Mouse (Mus musculus): ENCODE results near the gene Vps37b.

Vps37b gene

DNA sequence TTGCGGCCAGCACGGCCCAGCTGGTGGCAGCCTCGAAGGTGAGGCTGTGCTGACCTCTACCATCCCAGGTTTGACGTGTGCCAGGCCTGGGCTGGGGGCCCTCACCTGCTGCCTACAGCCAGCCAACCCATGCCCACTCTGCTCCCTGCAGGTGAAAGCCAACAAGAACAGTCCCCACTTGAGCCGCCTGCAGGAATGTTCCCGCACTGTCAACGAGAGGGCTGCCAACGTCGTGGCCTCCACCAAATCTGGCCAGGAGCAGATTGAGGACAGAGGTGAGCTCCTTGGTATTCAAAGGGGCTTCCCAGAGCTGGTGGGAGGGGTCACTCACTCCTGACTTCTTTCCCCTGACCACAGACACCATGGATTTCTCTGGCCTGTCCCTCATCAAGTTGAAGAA lies 30.8 kb downstream of the Vps37b start:
- no peak for DNase-seq (ENCODE audit: low read depth, low spot score)

DNA sequence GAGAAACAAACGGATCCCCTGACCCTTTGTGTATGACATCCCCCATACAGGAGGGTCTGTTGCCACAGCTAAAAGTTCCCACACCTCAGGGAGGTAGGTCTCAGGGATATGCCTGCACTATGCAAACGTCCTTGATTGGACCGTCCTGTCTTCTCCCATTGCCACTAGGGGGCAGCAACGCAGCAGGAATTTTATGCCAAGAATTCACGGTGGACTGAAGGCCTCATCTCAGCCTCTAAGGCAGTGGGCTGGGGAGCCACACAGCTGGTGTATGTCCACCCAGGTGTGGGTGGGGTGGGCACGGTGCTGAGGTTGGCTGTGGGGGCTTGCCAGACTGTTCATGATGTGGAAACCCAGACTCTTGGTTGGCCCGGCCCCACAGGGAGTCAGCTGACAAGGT lies 31.2 kb downstream of the Vps37b start:
- peak; percentile 88 for DNase-seq (ENCODE audit: low read depth, low spot score)

GRCm38 (mm10) chr5:123998370-123998769 lies 33.7 kb downstream of the Vps37b start:
- no peak for DNase-seq (ENCODE audit: low read depth, low spot score)

DNA sequence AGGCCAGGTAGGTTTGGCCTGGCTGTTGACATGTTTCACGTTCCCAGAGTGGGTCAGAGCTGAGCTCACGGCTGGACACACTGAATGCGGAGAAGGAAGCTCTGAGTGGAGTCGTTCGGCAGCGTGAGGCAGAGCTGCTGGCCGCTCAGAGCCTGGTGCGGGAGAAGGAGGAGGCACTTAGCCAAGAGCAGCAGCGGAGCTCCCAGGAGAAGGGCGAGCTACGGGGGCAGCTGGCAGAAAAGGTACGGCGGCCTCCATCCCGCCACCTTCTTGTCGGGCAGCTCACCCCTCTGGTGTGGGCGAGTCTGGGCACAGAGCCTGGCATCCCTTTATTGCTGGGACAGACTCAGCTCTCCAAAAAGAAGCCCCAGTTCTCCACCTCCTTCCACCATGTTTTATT lies 34.3 kb downstream of the Vps37b start:
- DNase-seq (ENCODE audit: low read depth, low spot score): no peak

DNA sequence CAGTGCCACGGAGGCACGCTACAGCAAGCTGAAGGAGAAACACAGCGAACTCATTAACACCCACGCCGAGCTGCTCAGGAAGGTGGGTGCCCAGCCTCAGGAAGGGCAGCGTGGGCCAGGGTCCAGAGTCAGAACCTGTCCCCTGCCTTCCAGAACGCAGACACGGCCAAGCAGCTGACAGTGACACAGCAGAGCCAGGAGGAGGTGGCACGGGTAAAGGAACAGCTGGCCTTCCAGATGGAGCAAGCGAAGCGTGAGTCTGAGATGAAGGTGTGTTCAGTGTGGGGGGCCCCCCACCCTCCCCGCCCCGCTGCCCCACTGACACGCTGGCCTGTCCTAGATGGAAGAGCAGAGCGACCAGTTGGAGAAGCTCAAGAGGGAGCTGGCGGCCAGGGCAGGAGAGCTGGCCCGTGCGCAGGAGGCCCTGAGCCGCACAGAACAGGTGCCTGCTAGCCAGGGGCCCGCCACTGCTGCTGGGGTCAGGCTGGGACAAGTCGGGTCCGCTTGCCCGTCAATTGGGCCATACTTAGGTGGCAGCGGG lies 34.8 kb downstream of the Vps37b start:
- DNase-seq (ENCODE audit: low read depth, low spot score): no peak

DNA sequence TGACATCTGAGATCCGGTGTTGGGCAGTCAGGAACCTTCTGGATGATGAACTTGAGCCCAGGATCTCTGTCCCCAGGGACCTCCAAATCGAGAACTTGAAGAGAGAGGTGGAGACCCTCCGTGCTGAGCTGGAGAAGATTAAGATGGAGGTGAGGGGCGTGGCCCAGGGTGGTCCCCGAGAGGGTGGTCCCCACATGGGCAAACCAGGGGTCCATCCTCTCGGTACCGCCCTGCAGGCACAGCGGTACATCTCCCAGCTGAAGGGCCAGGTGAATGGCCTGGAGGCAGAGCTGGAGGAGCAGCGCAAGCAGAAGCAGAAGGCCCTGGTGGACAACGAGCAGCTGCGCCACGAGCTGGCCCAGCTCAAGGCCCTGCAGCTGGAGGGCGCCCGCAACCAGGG lies 35.4 kb downstream of the Vps37b start:
- no peak for DNase-seq (ENCODE audit: low read depth, low spot score)

DNA sequence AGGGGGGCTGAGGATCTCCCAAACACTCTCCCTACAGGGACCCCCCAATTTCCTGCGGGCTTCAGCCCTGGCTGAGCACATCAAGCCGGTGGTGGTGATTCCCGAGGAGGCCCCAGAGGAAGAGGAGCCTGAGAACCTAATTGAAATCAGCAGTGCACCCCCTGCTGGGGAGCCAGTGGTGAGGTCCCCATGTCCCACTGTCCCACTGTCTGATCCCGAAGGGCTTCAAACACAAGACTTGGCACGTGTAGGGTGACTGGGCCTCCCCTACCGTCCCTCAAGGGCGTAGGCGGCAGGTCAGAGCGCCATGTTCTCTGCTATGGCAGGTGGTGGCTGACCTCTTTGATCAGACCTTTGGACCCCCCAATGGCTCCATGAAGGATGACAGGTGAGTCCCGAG lies 35.9 kb downstream of the Vps37b start:
- no peak for DNase-seq (ENCODE audit: low read depth, low spot score)

DNA sequence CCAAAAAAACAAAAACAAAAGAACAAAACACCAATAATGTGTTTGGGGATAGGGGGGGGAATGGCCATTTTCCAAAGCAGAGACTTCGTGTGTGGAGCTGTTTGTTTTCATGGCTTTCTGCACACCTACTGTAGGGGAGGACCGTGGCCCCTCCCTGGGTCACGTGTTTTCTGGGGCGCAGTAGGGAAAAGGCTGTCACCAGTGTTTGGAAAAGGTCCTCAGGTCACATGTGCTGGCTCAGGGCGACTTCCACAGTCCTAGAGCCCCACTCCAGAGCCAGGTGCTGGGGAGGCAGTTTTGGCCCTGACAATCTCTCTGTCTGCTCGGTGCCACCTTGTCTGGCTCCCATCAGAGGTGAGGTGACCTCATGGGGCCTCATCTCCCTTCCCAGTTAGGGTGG lies 36.7 kb downstream of the Vps37b start:
- no peak for DNase-seq (ENCODE audit: low read depth, low spot score)

- DNase-seq (ENCODE audit: low read depth, low spot score): no peak
Observed at GRCm38 (mm10) chr5:123994468-123994867, 37.6 kb downstream of the Vps37b start.

DNA sequence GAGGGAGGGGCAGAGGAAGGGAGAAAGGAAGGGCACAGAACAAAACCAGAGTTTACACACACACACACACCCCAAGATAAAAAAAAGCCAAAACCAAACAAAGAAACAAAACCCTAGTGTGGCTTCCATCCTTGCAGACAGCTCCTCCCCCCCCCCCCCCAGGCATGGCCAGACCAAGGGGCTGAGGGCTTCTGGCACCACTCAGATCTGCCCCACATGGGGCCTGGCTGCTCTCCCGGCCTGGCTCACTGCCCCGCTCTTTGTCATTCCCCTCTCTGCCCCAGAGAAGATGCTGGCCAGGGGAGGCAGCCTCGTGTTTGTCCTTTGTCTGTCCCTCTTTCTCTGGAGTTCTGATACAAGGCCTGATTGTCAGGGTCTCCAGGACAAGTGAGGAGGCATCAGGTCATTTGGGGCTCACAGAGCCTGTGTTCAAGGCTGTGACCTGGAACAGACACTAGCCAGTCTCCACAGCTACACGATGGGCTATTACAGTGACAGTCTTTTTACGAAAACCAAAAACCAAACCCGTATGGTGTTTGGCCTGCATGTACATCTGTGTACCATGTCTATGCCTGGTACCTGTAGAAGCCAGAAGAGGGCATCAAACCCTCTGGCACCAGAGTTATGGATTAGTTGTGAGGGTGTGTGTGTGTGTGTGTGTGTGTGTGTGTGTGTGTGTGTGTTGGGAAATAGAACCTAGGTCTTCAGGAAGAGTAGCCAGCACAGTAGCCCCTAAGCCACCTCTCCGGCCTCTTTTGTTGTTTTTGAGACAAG lies 38.6 kb downstream of the Vps37b start:
- peak; percentile 38 for DNase-seq (ENCODE audit: low read depth, low spot score)

GRCm38 (mm10) chr5:123992794-123993193 lies 39.3 kb downstream of the Vps37b start:
- peak; percentile 71 for DNase-seq (ENCODE audit: low read depth, low spot score)

DNA sequence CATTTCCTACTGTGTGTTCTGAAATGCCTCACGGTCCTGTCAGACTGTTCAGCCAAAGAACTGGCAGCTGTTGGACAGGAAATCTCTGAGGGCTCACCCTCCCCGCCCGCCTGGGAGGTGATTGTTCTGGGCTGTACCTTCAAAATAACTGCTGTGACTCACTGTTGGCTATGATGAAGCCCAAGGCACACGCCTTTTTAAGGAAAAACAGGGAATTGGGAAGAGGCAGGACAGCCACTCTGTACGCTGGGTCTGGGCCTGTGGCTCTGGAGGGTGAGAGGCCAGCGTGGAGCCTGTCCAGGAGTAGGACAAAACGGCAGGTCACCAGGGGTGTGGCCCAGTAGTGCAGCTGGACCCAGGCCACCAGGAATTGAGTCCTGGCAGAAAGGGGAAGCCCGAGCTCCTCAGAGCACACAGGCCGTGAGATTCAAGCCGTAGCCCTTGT lies 39.9 kb downstream of the Vps37b start:
- no peak for DNase-seq (ENCODE audit: low read depth, low spot score)

- no peak for DNase-seq (ENCODE audit: low read depth, low spot score)
Observed at GRCm38 (mm10) chr5:123991321-123991720, 40.7 kb downstream of the Vps37b start.

- DNase-seq (ENCODE audit: low read depth, low spot score): no peak
Observed at GRCm38 (mm10) chr5:123989941-123990885, 41.9 kb downstream of the Vps37b start.

- no peak for DNase-seq (ENCODE audit: low read depth, low spot score)
Observed at GRCm38 (mm10) chr5:123987511-123987910, 44.6 kb downstream of the Vps37b start.

DNA sequence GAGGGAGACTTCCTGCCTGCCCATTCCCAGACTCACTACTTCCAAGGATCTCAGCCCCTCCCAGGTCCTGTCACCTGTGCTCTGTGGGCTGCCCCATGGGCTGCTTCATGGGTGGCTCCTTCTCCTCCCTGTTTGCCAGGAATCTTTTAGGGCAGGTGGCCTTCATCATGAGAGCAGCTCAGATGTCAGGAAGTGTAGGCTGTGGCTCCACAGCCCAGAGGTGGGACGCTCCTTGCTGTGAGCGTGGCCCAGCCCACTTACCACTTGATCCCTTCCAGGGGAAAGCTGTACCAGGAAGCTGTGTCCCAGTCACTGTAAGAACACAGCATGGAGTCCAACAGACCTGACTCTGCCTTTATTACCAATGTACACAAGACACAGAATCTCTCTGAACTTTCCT lies 45.1 kb downstream of the Vps37b start:
- no peak for DNase-seq (ENCODE audit: low read depth, low spot score)

GRCm38 (mm10) chr5:123985434-123985833 lies 46.6 kb downstream of the Vps37b start:
- no peak for DNase-seq (ENCODE audit: low read depth, low spot score)

GRCm38 (mm10) chr5:123982838-123983237 lies 49.2 kb downstream of the Vps37b start:
- no peak for DNase-seq (ENCODE audit: low read depth, low spot score)

DNA sequence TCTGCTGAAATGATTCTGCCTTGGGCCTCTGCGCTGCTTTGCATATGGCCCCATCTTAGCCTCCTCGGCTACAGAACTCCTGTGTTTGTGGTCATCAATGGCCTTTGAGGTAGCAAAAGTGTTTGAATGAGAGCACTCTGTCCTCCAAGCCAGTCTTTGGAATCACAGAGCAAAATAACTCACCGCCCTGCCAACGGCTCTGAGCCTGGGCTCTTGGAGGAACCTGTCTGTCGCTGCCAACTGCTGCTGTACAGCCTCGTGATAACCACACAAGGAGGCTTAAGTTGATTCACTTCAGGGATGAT lies 50.9 kb downstream of the Vps37b start:
- no peak for DNase-seq (ENCODE audit: low read depth, low spot score)

DNA sequence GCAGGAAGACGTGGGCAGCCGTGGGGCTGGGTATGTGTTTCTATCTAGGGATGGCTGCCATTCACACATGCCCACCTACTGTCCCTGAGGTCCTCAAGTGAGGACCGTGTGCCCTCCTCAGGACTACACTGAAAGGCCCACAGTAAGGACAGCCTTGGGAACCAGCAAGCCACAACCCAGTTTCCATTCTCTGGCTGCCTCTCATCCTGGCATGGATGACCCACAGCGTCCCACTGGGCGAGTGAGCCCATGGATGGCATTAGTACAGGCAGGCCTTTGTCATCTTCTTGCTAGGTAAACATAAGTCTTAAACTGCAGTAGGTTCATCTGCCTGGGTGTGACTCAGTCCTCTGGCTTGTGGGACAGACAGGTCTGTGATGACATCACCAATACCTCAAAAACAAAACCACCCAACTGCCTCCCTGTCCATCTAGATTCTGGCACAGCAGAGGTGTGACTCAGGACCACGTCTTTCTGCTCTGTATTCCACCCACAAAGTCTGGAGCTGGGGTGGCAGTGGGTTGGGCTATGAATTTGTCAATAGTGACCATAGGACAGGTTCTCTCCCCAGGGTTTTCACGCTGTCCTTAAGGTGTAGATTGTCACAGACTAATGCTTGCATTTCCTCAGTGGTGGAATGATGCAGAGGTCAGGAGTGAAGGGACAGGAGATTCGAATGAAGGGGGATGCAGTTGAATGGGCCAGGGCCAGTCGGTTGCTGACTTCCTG lies 51.4 kb downstream of the Vps37b start:
- DNase-seq (ENCODE audit: low read depth, low spot score): no peak

DNA sequence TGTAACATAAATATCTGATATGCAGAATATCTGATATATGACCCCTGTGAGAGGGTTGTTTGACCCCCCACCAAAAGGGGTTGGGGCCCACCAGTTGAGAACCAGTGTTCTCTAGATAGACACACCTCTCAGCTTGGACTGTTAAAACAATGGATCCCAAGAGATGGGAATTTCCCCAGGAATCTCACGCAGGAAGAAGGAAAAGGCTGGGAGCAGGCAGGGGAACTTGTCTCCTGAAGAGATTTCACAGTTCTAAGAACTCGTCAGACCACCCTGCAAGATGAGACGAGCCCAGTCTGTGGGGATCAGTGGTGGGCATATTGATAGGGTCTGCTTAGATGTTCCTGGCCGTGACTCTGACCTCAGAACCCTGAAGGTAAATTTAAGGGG lies 52.1 kb downstream of the Vps37b start:
- DNase-seq (ENCODE audit: low read depth, low spot score): no peak

All from retina, postnatal 7 days (tissue).